Mouse (Mus musculus) cortical plate, adult 2 months (tissue): ENCODE results near the gene Tmem44.

Source experiments
- CTCF ChIP-seq: fragments of 200-500 bp; IDR thresholded peaks from 2 replicates; pipeline ENCODE4 v1.5.1; 2011; ENCODE audit warnings: mild to moderate bottlenecking, control low read depth, low read length; ENCODE audit not compliant: insufficient read depth; ENCODE audit errors: extremely low read depth
- POLR2A ChIP-seq: fragments of 200-500 bp; IDR thresholded peaks from 2 replicates; pipeline ENCODE4 v1.6.1; 2011; ENCODE audit warnings: mild to moderate bottlenecking, low read length, control low read depth; ENCODE audit not compliant: insufficient read depth; ENCODE audit errors: extremely low read depth

DNA sequence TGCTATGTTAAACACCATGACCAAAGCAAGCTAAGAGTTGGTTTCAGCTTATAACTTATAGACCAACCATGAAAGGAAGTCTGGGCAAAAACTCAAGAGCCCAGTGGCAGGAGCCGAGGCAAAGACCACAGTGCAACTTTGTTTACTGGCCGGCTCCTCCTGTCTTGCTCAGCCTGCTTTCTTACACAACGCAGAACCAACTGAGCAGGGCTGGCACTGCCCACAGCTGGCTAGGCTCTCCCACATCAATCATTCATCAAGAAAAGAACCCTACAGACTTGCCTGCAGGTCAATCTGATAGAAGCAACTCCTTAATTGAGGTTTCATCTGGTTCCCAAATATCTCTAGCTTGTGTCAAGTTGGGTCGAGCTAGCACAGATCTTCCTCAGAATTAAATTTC is 61.0 kb downstream of the Tmem44 start:
- TF ChIP-seq CTCF (no peak), POLR2A (no peak)
